Mouse (Mus musculus): ENCODE results near the gene Rpl3l. TPM values are rescaled to one million over a fixed set of nuclear protein-coding genes. Genes with fewer than 3 reads are reported as not detected.

Gene Rpl3l
- total and polyA plus RNA-seq, 3 experiments: 0.12 to 0.24 TPM; not detected in 1

GRCm38 (mm10) chr17:24769146-24769545 lies 41.5 kb downstream of the Rpl3l start:
- no peaks in the 10 kb centered on the region for H3K9me3 ChIP-seq (replicated peaks; ENCODE audit: insufficient read depth, low read length)
- no peak for DNase-seq (ENCODE audit: low read depth, low spot score)
- H3K36me3 ChIP-seq (ENCODE audit: control insufficient read depth in 1 of 2, insufficient read depth in 2 of 2, low read length in 2 of 2): no peaks in the 10 kb centered on the region
- H3K27me3 ChIP-seq (ENCODE audit: control insufficient read depth in 1 of 2, insufficient read depth in 2 of 2, low read length in 2 of 2): peaks cover 15% of the 10 kb centered on the region in 2 experiments
- H3K27ac ChIP-seq (ENCODE audit: control insufficient read depth, low read depth, low read length): no peak overlapping the region
- no peak overlapping the region for H3K9ac ChIP-seq (ENCODE audit: control insufficient read depth, low read depth, low read length, poor library complexity, severe bottlenecking)
- H3K4me3 ChIP-seq (ENCODE audit: control insufficient read depth in 1 of 2, insufficient read depth in 1 of 2, low read depth in 2 of 2, low read length in 2 of 2): no peak overlapping the region
- no peak for TF ChIP-seq POLR2AphosphoS5 (IDR thresholded peaks at IDR 0.05; ENCODE audit: borderline replicate concordance, low read depth, low read length)
- TF ChIP-seq USF1 (IDR thresholded peaks at IDR 0.05; ENCODE audit: low read depth, low read length): no peak
- TF ChIP-seq TAL1 (IDR thresholded peaks at IDR 0.05; ENCODE audit: low read length): no peak
- no peak for TF ChIP-seq RAD21 (IDR thresholded peaks at IDR 0.05; ENCODE audit: low read depth, low read length)
- no peak for TF ChIP-seq CHD1 (IDR thresholded peaks at IDR 0.05; ENCODE audit: low read depth, low read length)
- TF ChIP-seq POLR2A (IDR thresholded peaks at IDR 0.05; ENCODE audit: control insufficient read depth in 1 of 2, insufficient read depth in 1 of 2, low read depth in 1 of 2, low read length in 2 of 2, poor library complexity in 1 of 2): no peak
- no peak for TF ChIP-seq NRF1 (IDR thresholded peaks at IDR 0.05; ENCODE audit: insufficient read depth, low read depth, low read length, poor library complexity, severe bottlenecking)
- no peak for TF ChIP-seq MAX (IDR thresholded peaks at IDR 0.05; ENCODE audit: low read length)
- no peak for TF ChIP-seq JUND (IDR thresholded peaks at IDR 0.05; ENCODE audit: low read depth, low read length)
- H3K79me2 ChIP-seq (ENCODE audit: control insufficient read depth, insufficient read depth, low read length, poor library complexity): no peaks in the 10 kb centered on the region
- H3K4me1 ChIP-seq (ENCODE audit: control insufficient read depth in 1 of 2, insufficient read depth in 2 of 2, low read length in 2 of 2): no peaks in the 10 kb centered on the region

- Histone ChIP-seq H3K4me3 (ENCODE audit: control insufficient read depth in 1 of 2, insufficient read depth in 1 of 2, low read depth in 2 of 2, low read length in 2 of 2) (no peak overlapping the region), H3K36me3 (ENCODE audit: control insufficient read depth in 1 of 2, insufficient read depth in 2 of 2, low read length in 2 of 2) (no peaks in the 10 kb centered on the region), H3K79me2 (ENCODE audit: control insufficient read depth, insufficient read depth, low read length, poor library complexity) (no peaks in the 10 kb centered on the region), H3K9me3 (replicated peaks; ENCODE audit: insufficient read depth, low read length) (no peaks in the 10 kb centered on the region), H3K27ac (ENCODE audit: control insufficient read depth, low read depth, low read length) (no peak overlapping the region), H3K4me1 (ENCODE audit: control insufficient read depth in 1 of 2, insufficient read depth in 2 of 2, low read length in 2 of 2) (no peaks in the 10 kb centered on the region), H3K9ac (ENCODE audit: control insufficient read depth, low read depth, low read length, poor library complexity, severe bottlenecking) (no peak overlapping the region), H3K27me3 (ENCODE audit: control insufficient read depth in 1 of 2, insufficient read depth in 2 of 2, low read length in 2 of 2) (peaks cover 6 to 11% of the 10 kb centered on the region in 2 experiments)
- peak; percentile 16 for DNase-seq (ENCODE audit: low read depth, low spot score)
- TF ChIP-seq RCOR1 (IDR thresholded peaks at IDR 0.05; ENCODE audit: low read depth, low read length) (no peak), CTCF (IDR thresholded peaks at IDR 0.05 in 2 of 3, conservative IDR thresholded peaks at IDR 0.05 in 1 of 3; ENCODE audit: control insufficient read depth in 1 of 3, insufficient read depth in 1 of 3, low read depth in 2 of 3, low read length in 3 of 3, poor library complexity in 1 of 3, severe bottlenecking in 1 of 3) (peak in 2 of 3 experiments; percentile 9 to 13; a peak in 1 of 6 replicates), RAD21 (IDR thresholded peaks at IDR 0.05; ENCODE audit: low read depth, low read length) (peak; percentile 10; the same call in 1 of the 2 replicates)
Observed at GRCm38 (mm10) chr17:24773241-24773640, 45.6 kb downstream of the Rpl3l start.

GRCm38 (mm10) chr17:24775173-24775572 lies 47.6 kb downstream of the Rpl3l start:
- H3K4me3 ChIP-seq (ENCODE audit: control insufficient read depth in 1 of 2, insufficient read depth in 1 of 2, low read depth in 2 of 2, low read length in 2 of 2): no peak overlapping the region
- no peaks in the 10 kb centered on the region for H3K9me3 ChIP-seq (replicated peaks; ENCODE audit: insufficient read depth, low read length)
- H3K9ac ChIP-seq (ENCODE audit: control insufficient read depth, low read depth, low read length, poor library complexity, severe bottlenecking): no peak overlapping the region
- H3K27ac ChIP-seq (ENCODE audit: control insufficient read depth, low read depth, low read length): no peak overlapping the region
- TF ChIP-seq KAT2A (conservative IDR thresholded peaks at IDR 0.05; ENCODE audit: low read depth, low read length) (no peak), TCF12 (IDR thresholded peaks at IDR 0.05; ENCODE audit: low read depth, low read length) (no peak), MYB (IDR thresholded peaks at IDR 0.05; ENCODE audit: low read depth, low read length) (no peak), RCOR1 (IDR thresholded peaks at IDR 0.05; ENCODE audit: low read depth, low read length) (no peak), JUND (IDR thresholded peaks at IDR 0.05; ENCODE audit: low read depth, low read length) (no peak), CHD1 (IDR thresholded peaks at IDR 0.05; ENCODE audit: low read depth, low read length) (no peak), TBP (IDR thresholded peaks at IDR 0.05; ENCODE audit: low read depth, low read length) (no peak), USF1 (IDR thresholded peaks at IDR 0.05; ENCODE audit: low read depth, low read length) (no peak), HCFC1 (IDR thresholded peaks at IDR 0.05; ENCODE audit: low read depth, low read length) (no peak), POLR2AphosphoS2 (IDR thresholded peaks at IDR 0.05; ENCODE audit: low read length) (no peak)
- no peaks in the 10 kb centered on the region for H3K36me3 ChIP-seq (ENCODE audit: control insufficient read depth in 1 of 2, insufficient read depth in 2 of 2, low read length in 2 of 2)
- no peaks in the 10 kb centered on the region for H3K4me1 ChIP-seq (ENCODE audit: control insufficient read depth in 1 of 2, insufficient read depth in 2 of 2, low read length in 2 of 2)
- no peak for DNase-seq (ENCODE audit: low read depth, low spot score)
- H3K27me3 ChIP-seq (ENCODE audit: control insufficient read depth in 1 of 2, insufficient read depth in 2 of 2, low read length in 2 of 2): peaks cover 0 to 2% of the 10 kb centered on the region in 2 experiments
- no peaks in the 10 kb centered on the region for H3K79me2 ChIP-seq (ENCODE audit: control insufficient read depth, insufficient read depth, low read length, poor library complexity)

Data from MEL (cell line).